Mouse (Mus musculus) embryonic facial prominence, embryonic 15.5 days (tissue): ENCODE measurements around the gene Cwc27. TPM values are rescaled to one million over a fixed set of nuclear protein-coding genes. Genes with fewer than 3 reads are reported as not detected.

Experiments
- ATAC-seq: fragments of 200-750 bp; cut with Nextera tagmentation; 2 replicates; pipeline ENCODE4 v1.8.0; 2017; ENCODE audit warnings: low read depth, moderate TSS enrichment; ENCODE audit not compliant: insufficient number of reproducible peaks, low FRiP score, low TSS enrichment
- H3K27ac ChIP-seq: fragments of 300-500 bp; sonication (generic); replicated peaks from 2 replicates; pipeline ENCODE4 v1.5.1; 2015; ENCODE audit warnings: mild to moderate bottlenecking, inconsistent platforms
- H3K27me3 ChIP-seq: fragments of 300-500 bp; sonication (generic); 2 replicates; pipeline ENCODE4 v1.6.1; 2015; ENCODE audit warnings: inconsistent platforms
- H3K36me3 ChIP-seq: fragments of 300-500 bp; sonication (generic); 2 replicates; pipeline ENCODE4 v1.6.1; 2015; ENCODE audit warnings: mild to moderate bottlenecking, inconsistent platforms
- H3K4me1 ChIP-seq: fragments of 300-500 bp; sonication (generic); 2 replicates; pipeline ENCODE4 v1.6.1; 2015; ENCODE audit warnings: inconsistent platforms
- H3K4me2 ChIP-seq: fragments of 300-500 bp; sonication (generic); replicated peaks from 2 replicates; pipeline ENCODE4 v1.6.1; 2015; ENCODE audit warnings: mild to moderate bottlenecking, inconsistent platforms
- H3K4me3 ChIP-seq: fragments of 300-500 bp; sonication (generic); replicated peaks from 2 replicates; pipeline ENCODE4 v1.5.1; 2015; ENCODE audit warnings: mild to moderate bottlenecking, inconsistent platforms
- H3K9ac ChIP-seq: fragments of 300-500 bp; sonication (generic); 2 replicates; pipeline ENCODE4 v1.6.1; 2015; ENCODE audit warnings: inconsistent platforms
- H3K9me3 ChIP-seq: fragments of 300-500 bp; sonication (generic); replicated peaks from 2 replicates; pipeline ENCODE4 v1.6.1; 2016; ENCODE audit warnings: inconsistent platforms
- WGBS: fragments of 180-500 bp; shearing (Covaris S2); methylation state at CpG from one replicate; pipeline ENCODE4 v1.1.7; 2015; 5-methylcytosine and 5-hydroxymethylcytosine counted together
- polyA plus RNA-seq: library from polyadenylated mRNA; unstranded; fragments of >200 nt; fragmentation: Nextera tagmentation; extraction: Ambion mirVana; gene quantifications from 2 replicates; pipeline ENCODE4 v1.2.1, GENCODE M21; 2015

The Cwc27 gene
- 22.6 and 23.4 TPM in 2 replicates for polyA plus RNA-seq

DNA sequence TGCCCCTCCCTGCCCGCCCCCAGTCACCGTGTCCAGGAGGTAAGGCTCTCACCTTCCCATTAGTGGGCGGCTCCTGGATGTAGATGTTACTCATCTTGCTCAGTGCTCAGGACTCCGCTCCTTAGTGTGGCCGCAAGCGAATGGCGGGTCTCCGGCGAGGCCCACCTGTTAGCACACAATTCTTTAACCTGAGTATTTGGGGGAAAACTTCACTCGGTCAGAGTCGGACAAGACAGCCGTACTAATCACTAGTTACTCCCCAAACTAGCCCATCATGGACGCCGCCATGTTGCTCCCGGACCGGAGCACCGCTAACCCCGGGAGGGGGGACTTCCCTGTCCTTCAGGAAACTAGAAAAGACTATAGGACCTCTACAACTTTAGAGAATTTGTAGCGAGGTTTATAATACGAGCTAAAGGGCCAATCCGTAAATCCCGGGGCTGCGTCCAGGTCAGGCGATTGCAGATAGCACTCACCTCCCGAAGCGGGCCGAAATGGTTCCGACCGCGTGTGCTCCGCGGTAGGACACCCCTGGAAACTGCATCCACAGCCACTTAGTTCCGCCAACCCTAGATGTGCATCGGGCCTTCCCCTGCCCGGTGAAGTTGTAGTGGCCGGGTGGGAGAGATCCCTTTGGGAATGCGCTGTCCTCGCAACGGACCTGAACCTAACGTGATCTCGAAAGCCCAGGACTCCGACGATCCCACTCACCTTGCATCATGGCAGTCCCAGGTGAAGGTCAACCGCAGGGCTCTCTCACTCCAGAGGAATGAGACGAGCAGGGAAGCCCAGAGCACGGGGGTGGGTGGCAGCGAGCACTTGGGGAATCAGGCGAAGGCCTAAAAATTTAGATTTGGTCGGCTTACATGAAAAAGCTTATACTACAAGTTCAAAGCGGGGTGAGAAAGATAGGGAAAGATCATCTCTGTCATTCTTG is at the start of gene Cwc27:
TSS of gene Cwc27 (minus strand) at position 508 of the 937 bp plus-strand sequence.
- Histone ChIP-seq H3K36me3 (0 out of 2 replicates have a peak, but pooled peaks cover 3% of the 10 kb centered on the region), H3K4me3 (peak within 1 kb of the TSS; percentile 68), H3K4me2 (peak within 1 kb of the TSS; percentile 59), H3K27me3 (no peaks in the 10 kb centered on the region), H3K27ac (peak within 1 kb of the TSS; percentile 80), H3K4me1 (peaks cover 14% of the 10 kb centered on the region), H3K9ac (peak within 1 kb of the TSS; percentile 73), H3K9me3 (no peaks in the 10 kb centered on the region)
- ATAC-seq: peak; percentile 94
- WGBS: under 1% methylated on average over 50 of the region's 50 CpGs

DNA sequence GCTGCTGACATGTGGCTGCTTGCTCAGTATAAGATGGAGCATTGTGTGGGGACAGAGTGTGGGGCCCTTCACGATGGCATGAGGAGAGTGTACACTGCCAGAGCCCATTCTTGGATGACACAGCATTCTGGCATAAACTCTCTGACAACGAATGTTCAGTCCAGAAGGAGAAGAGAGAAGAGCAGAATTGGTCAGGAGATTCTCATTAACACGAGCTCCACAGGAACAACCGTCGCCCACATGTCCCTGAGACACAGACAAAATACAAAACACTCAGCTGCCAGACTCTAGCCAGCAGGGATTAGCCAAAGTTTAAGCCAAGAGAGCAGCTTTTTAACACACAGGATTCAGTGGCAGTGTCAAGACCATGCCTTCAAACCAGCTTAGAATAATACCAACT is 49.8 kb upstream of the Cwc27 start:
- WGBS: 68% methylated on average over 5 of the region's 5 CpGs
- H3K4me3 ChIP-seq: no peak overlapping the region
- H3K4me1 ChIP-seq: peaks cover 11% of the 10 kb centered on the region; the same call in 1 of the 2 replicates
- no peak overlapping the region for H3K27ac ChIP-seq
- no peaks in the 10 kb centered on the region for H3K36me3 ChIP-seq
- ATAC-seq: no peak
- no peak overlapping the region for H3K4me2 ChIP-seq
- no peak overlapping the region for H3K9ac ChIP-seq
- no peaks in the 10 kb centered on the region for H3K27me3 ChIP-seq
- H3K9me3 ChIP-seq: no peaks in the 10 kb centered on the region

DNA sequence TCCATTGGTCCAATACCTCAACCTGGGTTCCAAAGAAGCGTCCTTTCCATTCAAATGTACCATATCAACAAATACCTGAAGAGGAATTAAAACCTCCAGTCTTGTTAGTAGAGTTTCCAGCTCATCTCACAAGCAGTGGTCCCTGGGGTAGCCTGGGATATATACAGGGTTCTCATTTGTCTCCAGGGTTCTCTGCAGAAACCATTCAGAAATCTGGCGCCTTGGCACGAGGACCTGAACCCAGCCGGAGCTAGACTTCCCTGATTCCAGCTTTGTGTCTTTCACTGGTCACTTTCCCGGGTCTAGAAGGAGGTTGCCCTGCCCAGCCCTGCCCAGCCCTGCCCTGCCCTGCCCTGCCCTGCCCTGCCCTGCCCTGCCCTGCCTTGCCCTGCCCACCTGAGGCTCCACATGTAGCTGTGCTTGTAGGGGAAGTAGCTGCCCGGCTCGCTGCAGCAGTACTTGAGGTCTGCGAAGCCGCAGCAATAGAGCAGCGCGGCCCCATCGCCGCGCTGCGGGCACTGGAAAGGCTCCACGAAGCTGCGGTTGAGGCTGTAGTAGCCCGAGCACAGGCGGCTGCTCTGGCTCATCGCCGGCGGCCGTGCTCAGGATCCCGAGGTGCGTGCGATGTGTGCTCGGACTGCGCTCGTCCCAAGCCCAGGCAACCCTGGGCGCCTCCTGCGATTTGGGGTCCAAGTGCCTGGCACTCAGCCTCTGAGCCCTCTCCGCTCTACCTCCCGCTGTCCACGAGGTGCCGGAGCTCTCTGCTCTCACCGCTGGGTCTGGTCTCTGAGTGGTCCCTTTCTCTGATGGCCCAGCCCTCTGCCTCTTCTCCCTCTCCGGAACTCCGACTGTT is 46.4 kb upstream of the Cwc27 start, which contains the start of gene Shisal2b:
TSS of gene Shisal2b (minus strand) at position 767 of the 853 bp plus-strand sequence.
- Histone ChIP-seq H3K4me3 (peak within 1 kb of the TSS; percentile 49), H3K4me2 (peak within 1 kb of the TSS; percentile 97), H3K27me3 (no peaks in the 10 kb centered on the region), H3K36me3 (no peaks in the 10 kb centered on the region), H3K4me1 (peaks cover 11% of the 10 kb centered on the region; the same call in 1 of the 2 replicates), H3K9ac (peak within 1 kb of the TSS; percentile 42), H3K27ac (no peak within 1 kb of the TSS), H3K9me3 (no peaks in the 10 kb centered on the region)
- 4% methylated on average over 38 of the region's 38 CpGs for WGBS
- peak; percentile 85 for ATAC-seq

DNA sequence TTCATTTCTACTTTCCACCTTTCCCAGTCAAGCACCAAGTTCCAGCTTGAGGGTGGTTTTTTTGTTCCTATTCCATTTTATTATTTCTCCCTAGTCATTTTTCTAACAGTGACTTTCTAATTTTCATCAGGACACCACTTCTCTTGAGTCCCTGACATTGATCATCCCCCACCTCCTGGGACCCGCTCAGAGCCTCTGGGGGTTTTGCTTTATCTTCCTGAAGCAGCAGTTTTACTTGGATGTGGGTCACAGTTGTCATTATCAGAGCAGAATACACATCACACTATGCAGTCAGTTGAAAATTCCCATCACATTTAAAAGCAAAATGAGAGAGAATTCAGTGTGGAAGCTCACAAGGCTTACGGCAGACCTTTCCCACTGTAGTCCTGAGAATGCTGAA is 36.7 kb upstream of the Cwc27 start:
- no peak for ATAC-seq
- Histone ChIP-seq H3K27ac (no peak overlapping the region), H3K27me3 (no peaks in the 10 kb centered on the region), H3K4me3 (no peak overlapping the region), H3K36me3 (no peaks in the 10 kb centered on the region), H3K4me2 (no peak overlapping the region), H3K4me1 (no peaks in the 10 kb centered on the region), H3K9me3 (no peaks in the 10 kb centered on the region), H3K9ac (no peak overlapping the region)
- 78% methylated on average over 2 of the region's 2 CpGs for WGBS

DNA sequence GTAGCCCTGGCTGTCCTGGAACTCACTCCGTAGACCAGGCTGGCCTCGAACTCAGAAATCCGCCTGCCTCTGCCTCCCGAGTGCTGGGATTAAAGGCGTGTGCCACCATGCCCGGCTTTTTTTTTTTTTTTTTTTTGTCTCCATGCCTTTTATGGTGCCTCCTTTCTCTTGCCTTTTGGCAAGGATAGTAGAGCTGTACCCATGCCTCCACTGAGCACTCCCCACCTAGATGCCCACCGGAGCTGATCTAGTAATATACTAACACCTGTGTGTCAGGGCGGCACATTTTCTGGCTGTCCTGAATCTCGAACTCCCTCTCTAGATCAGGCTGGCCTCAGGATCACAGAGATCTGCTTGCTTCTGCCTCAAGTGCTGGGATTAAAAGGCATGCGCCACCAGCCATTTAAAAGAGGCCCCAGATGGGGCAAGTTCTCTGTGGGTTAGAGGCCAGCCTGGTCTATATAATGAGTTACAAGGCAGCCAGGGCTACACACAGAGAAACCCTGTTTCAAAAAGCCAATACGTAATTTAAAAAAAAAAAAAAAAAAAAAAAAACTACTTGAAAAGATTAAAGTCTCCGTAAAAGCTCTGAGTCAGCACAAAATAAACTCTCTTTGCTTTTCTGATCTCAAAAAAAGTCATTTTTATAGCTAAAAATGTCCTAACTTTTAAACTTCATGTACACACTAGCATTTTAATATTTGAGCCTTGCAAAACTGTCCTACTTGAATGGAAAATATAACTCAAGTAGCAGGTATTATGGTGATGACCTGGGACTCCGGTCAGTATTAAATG is 26.6 kb upstream of the Cwc27 start:
- Histone ChIP-seq H3K9ac (no peak overlapping the region), H3K27ac (no peak overlapping the region), H3K4me3 (no peak overlapping the region), H3K9me3 (no peaks in the 10 kb centered on the region), H3K4me2 (no peak overlapping the region), H3K4me1 (no peaks in the 10 kb centered on the region), H3K27me3 (no peaks in the 10 kb centered on the region), H3K36me3 (peaks cover 4% of the 10 kb centered on the region)
- no peak for ATAC-seq
- 86% methylated on average over 13 of the region's 13 CpGs for WGBS

DNA sequence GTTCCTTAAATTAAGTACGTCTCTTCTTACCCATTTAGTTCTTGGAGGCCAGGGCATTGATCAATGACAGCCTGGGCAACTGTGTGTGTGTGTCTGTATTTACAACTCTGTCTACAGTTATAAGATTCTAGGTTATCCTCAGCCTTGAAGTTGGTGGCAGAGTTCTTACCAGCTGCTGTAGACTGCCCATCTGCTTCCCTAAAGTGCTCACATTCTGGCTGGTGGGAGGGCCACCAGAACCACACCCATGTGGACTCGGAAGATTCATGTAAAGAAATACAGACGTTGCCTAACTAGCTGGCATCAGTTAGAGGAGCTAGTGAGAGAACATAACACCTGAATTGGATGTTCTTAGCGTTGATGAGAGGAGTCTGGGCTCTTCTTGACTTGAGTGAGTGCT is 25.0 kb upstream of the Cwc27 start:
- ATAC-seq: no peak
- Histone ChIP-seq H3K4me3 (no peak overlapping the region), H3K27me3 (no peaks in the 10 kb centered on the region), H3K9ac (no peak overlapping the region), H3K27ac (no peak overlapping the region), H3K4me2 (no peak overlapping the region), H3K9me3 (no peaks in the 10 kb centered on the region), H3K4me1 (no peaks in the 10 kb centered on the region), H3K36me3 (peaks cover 10% of the 10 kb centered on the region)
- WGBS: 63% methylated on average over 4 of the region's 4 CpGs

DNA sequence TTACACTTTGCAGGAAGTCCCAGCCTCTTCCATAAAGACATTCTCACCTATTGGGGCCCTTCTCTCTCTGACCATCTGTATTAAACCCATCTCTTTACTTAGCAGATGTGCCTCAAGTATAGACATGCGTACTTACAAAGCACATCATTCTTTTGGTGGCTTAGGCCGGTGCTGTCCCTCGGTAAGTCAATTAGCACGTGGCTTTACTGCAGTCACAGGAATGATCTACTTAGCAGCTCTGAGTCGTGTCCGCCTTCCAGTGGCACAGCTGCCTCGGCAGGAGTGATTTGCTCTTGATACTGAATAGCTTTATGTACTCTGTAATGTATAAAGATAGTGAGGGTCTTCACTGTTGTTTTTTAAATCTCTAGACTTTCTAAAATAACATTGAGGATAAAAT is 20.7 kb upstream of the Cwc27 start:
- no peak for ATAC-seq
- WGBS: 81% methylated on average over 7 of the region's 7 CpGs

DNA sequence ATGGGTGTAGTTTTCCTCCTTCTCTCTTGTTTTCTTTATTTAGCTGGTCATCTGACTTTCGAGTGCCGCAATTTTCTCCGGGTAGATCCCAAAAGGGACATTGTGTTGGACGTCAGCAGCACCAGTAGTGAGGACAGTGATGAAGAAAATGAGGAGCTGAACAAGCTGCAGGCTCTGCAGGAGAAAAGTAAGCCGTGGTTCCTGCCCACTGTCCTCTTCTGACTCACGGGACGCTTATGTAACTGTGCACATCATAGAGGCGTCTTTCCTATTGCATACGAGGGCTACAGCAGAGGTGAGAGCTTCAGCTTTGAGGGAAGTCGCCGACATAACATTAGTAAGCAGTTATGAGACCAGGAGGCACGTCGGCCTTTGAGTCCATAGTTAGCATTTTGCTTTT is 15.9 kb upstream of the Cwc27 start:
- no peak overlapping the region for H3K4me3 ChIP-seq
- H3K9me3 ChIP-seq: no peaks in the 10 kb centered on the region
- ATAC-seq: no peak
- H3K4me1 ChIP-seq: no peaks in the 10 kb centered on the region
- WGBS: 95% methylated on average over 13 of the region's 13 CpGs
- no peaks in the 10 kb centered on the region for H3K27me3 ChIP-seq
- H3K36me3 ChIP-seq: peaks cover 61% of the 10 kb centered on the region
- no peak overlapping the region for H3K9ac ChIP-seq
- H3K4me2 ChIP-seq: no peak overlapping the region
- no peak overlapping the region for H3K27ac ChIP-seq

More for the DNA sequence above, 20.7 kb upstream of the Cwc27 start:
- Histone ChIP-seq H3K9me3 (no peaks in the 10 kb centered on the region), H3K4me1 (no peaks in the 10 kb centered on the region), H3K4me2 (no peak overlapping the region), H3K9ac (no peak overlapping the region), H3K27me3 (no peaks in the 10 kb centered on the region), H3K4me3 (no peak overlapping the region), H3K36me3 (peaks cover 35% of the 10 kb centered on the region), H3K27ac (no peak overlapping the region)

DNA sequence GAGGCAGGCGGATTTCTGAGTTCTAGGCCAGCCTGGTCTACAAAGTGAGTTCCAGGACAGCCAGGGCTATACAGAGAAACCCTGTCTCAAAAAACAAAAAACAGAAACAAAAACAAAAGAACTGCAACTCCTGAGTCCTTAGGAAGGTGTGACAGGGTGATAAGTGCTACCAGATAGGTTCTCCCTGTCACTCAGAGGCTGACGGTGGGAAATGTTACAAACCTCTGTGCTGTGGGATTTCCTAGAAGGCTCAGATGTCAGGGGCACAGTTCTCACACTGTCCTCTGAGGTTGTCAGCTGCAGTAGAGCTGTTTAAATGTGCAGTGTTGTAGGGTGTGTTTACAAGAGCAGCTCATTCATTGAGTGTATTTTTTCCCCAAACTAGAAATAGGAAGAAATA is 8.5 kb upstream of the Cwc27 start:
- 64% methylated on average over 2 of the region's 2 CpGs for WGBS
- Histone ChIP-seq H3K4me1 (peaks cover 6% of the 10 kb centered on the region; the same call in 1 of the 2 replicates), H3K9me3 (no peaks in the 10 kb centered on the region), H3K9ac (no peak overlapping the region), H3K36me3 (peaks cover 31% of the 10 kb centered on the region), H3K4me3 (no peak overlapping the region), H3K27ac (no peak overlapping the region), H3K27me3 (no peaks in the 10 kb centered on the region), H3K4me2 (no peak overlapping the region)
- ATAC-seq: no peak

DNA sequence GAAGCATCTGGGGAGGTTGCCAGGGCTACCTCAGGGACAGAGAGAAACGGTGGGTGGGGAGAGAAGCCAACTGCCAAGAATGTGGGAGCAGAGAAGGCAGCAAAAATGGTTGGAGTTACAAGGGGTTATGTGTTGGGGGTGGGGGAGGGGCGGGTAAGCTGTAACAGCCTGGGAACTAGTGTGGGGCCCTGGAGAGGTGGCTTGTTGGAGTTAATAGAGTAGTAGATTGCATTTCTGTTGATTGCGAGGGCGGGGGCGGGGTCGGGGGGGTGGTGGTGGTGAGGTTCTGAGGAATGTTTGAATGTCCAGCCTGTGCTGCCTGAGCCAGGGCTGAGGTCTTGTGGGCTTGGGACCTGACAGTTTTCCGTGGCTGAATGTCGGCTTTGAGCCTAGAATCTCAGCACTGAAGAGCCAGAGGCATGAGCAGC is 5.5 kb upstream of the Cwc27 start:
- 14% methylated on average over 8 of the region's 8 CpGs for WGBS
- H3K4me1 ChIP-seq: peaks cover 16% of the 10 kb centered on the region; the same call in 1 of the 2 replicates
- H3K4me2 ChIP-seq: peak overlapping the region; percentile 19
- peaks cover 8% of the 10 kb centered on the region for H3K36me3 ChIP-seq
- H3K9me3 ChIP-seq: no peaks in the 10 kb centered on the region
- no peak overlapping the region for H3K9ac ChIP-seq
- peak; percentile 47; the same call in 1 of the 2 replicates for ATAC-seq
- H3K4me3 ChIP-seq: no peak overlapping the region
- peak overlapping the region; percentile 28; the same call in 1 of the 2 replicates for H3K27ac ChIP-seq
- H3K27me3 ChIP-seq: no peaks in the 10 kb centered on the region
